Mouse (Mus musculus) lung, postnatal 36 days (tissue): ENCODE results near the gene Epyc.
"Not testable (repeated sequence)": the region's sequence is repeated elsewhere in the genome, so short reads cannot be mapped to it uniquely, and the experiment has no call there.

Experiments used
- DNase-seq: peaks from one replicate; pipeline ENCODE4 v3.0.0; 2022; ENCODE audit warnings: mixed read lengths

Epyc gene

DNA sequence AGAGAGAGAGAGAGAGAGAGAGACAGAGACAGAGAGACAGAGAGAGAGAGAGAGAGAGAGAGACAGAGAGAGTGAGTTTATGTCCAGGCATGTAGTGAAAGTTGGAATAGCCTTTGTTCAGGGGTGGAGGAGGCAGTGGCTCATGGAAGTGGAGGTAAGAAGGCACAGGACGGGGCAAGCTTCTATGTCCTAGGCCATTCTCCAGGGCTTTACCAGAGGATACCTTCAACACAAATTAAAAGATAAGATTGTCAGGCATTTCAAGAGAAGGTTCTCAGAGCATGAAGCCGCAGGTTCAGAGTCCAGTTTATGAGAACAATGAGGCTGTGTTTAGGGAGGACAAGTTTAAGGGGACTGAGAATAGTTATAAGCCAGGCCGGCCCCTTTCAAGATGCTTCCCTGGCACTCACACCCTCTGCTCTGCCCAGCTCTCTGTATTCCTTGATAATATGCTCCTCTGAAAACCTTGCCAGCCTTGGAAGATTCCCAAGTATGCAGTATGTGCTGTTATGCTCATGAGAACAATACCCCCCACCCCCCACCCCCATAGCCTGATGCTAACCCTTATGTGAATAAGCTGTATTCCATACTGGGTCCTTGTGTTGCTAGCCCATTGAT is 71.5 kb downstream of the Epyc start:
- no peak for DNase-seq

DNA sequence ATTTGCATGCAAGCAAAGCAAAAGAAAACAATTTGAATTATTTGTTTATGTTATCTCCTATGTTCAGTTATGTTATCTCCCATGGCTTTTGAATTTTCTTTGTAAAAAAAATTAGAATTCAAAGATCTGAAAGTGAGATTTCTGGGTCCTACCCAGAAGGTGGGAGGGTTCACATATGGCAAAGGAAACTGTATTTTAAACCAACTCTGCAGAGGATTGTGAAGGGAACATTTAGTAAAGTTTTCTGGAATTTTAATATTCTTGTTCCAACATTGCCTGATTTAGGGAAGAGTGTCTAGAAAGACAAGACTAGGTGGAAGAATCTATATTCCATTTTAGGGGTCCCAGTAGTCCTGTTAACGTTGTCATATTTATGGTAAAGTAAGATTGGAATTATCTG is 73.4 kb downstream of the Epyc start:
- no peak for DNase-seq

DNA sequence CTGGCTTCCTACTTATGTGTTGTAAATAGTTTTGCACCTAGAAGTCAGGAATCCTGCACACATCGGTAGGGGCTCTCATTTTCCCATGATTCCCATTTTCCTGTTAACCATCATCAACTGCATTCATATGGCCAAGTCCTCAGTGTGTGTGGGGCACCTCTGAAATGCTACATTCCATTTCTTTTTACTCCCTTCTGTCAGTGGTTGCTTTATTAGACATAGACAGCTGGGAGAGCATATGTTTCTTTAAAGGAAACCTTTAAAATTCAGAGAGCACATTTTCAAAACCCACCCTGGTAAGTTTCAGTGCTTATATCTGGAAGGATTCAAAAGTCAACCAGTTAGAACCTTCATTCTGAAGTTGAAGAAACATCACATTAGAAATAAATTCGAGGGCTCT is 74.2 kb downstream of the Epyc start:
- no peak for DNase-seq

DNA sequence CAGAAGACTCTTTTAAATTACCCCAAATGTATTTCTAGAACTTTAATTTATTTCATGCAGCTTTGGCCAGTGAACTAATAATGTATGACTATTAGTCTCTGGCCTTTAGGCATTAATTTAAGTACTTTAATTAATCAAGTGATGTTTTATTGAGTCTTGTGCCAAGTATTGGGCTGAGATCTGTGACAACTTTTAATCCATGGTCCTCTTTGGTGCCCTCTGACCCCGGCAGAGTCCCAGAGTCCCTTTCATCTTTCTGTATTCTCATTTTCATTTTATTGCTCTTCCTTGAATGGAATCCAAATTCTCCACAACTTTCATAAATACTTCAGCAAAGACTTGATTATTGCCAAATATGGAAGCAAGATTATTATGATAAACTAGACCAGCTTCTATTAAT is 76.8 kb downstream of the Epyc start:
- DNase-seq, result no peak

DNA sequence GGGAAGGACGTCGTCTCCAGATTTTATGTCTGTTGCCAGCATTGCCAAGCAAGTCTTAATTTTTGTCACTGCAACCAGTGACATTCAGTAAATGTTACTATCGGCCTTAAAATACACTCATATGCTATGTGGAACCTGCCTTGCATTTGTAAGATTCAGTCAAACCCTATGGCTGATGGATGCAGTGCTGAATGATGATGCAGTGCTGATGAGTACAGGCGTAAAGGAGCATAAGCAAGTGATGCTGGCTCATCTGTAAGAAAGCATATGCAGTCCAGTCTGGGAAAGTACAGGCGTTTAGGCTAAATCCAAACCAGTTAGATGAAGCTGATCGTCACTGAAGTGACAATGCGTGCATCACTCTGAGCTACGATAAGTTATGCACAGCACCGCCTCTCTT is 78.8 kb downstream of the Epyc start:
- no peak for DNase-seq

DNA sequence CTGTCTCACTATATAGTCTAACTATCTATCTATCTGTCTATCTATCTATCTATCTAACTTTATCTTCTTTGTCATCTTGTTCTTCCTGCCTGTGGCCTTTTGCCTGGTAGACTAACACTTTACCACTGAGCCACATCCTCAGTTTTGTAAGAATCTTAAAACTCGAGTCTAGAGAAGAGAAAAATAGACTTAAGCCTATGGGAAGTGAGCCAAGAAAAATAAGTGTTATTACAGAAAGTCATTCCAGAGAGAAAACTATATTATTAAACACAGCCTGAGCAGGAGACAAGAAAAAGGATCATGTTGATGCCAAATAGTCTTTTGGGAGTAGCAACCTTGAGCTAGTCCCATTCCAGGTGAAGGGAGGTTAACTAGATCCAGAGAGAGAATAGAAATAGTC is 82.1 kb downstream of the Epyc start:
- no peak for DNase-seq

GRCm38 (mm10) chr10:97726655-97727054 is 82.8 kb downstream of the Epyc start, which contains the start of gene C030005K15Rik:
Gene C030005K15Rik, minus strand, starts transcription at chr10:97726755.
- not testable (repeated sequence) for DNase-seq
